ENCODE assay signal across 8 mouse cellular contexts in genomic region chr14:30591417-30591816, GRCm38 (mm10). TPM values are rescaled to one million over a fixed set of nuclear protein-coding genes. Genes with fewer than 3 reads are reported as not detected.
DNase-seq lines count a peak whose midpoint lies in the region; ATAC-seq and TF ChIP-seq lines count a peak whose summit lies in the region.

No protein-coding gene starts in this region.

- H3K27me3 ChIP-seq in E14TG2a.4 (ENCODE audit: insufficient read depth, low read length): no peaks in the 10 kb centered on the region
- no peaks in the 10 kb centered on the region for H3K27me3 ChIP-seq in heart, embryonic 12.5 days (replicated peaks)
- H3K27me3 ChIP-seq in lung, postnatal 0 days (replicated peaks; ENCODE audit: insufficient read depth, low read length): no peaks in the 10 kb centered on the region

- H3K4me3 ChIP-seq in E14TG2a.4 (replicated peaks; ENCODE audit: low read length): no peak overlapping the region
- H3K4me3 ChIP-seq in heart, embryonic 12.5 days: no peak overlapping the region
- no peak overlapping the region for H3K4me3 ChIP-seq in lung, postnatal 0 days (ENCODE audit: low read depth, low read length)

- peaks cover 48% of the 10 kb centered on the region for H3K4me1 ChIP-seq in E14TG2a.4 (replicated peaks; ENCODE audit: low read depth, low read length)
- H3K4me1 ChIP-seq in heart, embryonic 12.5 days (replicated peaks): peaks cover 55% of the 10 kb centered on the region
- no peaks in the 10 kb centered on the region; the same call in 1 of the 2 replicates for H3K4me1 ChIP-seq in lung, postnatal 0 days (ENCODE audit: insufficient read depth, low read depth, low read length)

- peak overlapping the region; percentile 47 for H3K4me2 ChIP-seq in heart, embryonic 12.5 days
- H3K4me2 ChIP-seq in lung, postnatal 0 days (replicated peaks; ENCODE audit: low read depth, low read length): no peak overlapping the region

- peak; percentile 94 for TF ChIP-seq CTCF in E14TG2a.4 (conservative IDR thresholded peaks at IDR 0.05; ENCODE audit: low read length)
- TF ChIP-seq CTCF in lung, postnatal 0 days (IDR thresholded peaks at IDR 0.05): peak; percentile 99

- H3K9ac ChIP-seq in heart, embryonic 12.5 days: no peak overlapping the region
- H3K9ac ChIP-seq in lung, postnatal 0 days (replicated peaks; ENCODE audit: low read depth): no peak overlapping the region

- H3K9me3 ChIP-seq in E14TG2a.4 (ENCODE audit: low read length): no peaks in the 10 kb centered on the region
- H3K9me3 ChIP-seq in heart, embryonic 12.5 days (replicated peaks): no peaks in the 10 kb centered on the region
- no peaks in the 10 kb centered on the region for H3K9me3 ChIP-seq in lung, postnatal 0 days (ENCODE audit: low read length)

- DNase-seq in adrenal gland, adult 18-20 months (ENCODE audit: low spot score in 2 of 2): peak; percentile 83 to 86
- DNase-seq in embryo, embryonic 11.5 days (ENCODE audit: low read depth, low spot score): peak; percentile 49
- DNase-seq in kidney, postnatal 4 days: peak; percentile 92 to 93
- DNase-seq in lung, postnatal 0 days (ENCODE audit: low spot score): peak; percentile 82
- DNase-seq in right cerebral cortex, postnatal 4 days: peak; percentile 82
- peak; percentile 41 for DNase-seq in yolk sac, embryonic 10.5 days (ENCODE audit: low spot score)

- H3K36me3 ChIP-seq in E14TG2a.4 (ENCODE audit: insufficient read depth, low read length): peaks cover 12% of the 10 kb centered on the region
- no peaks in the 10 kb centered on the region; the same call in 1 of the 2 replicates for H3K36me3 ChIP-seq in heart, embryonic 12.5 days
- no peaks in the 10 kb centered on the region for H3K36me3 ChIP-seq in lung, postnatal 0 days (ENCODE audit: insufficient read depth, low read length)

- no peak overlapping the region for H3K27ac ChIP-seq in heart, embryonic 12.5 days (ENCODE audit: poor library complexity, severe bottlenecking)
- H3K27ac ChIP-seq in lung, postnatal 0 days (ENCODE audit: low read length): no peak overlapping the region

- ATAC-seq in heart, embryonic 12.5 days (ENCODE audit: insufficient number of reproducible peaks, low FRiP score): no peak
- ATAC-seq in lung, postnatal 0 days: peak; percentile 28

- no peak for TF ChIP-seq EP300 in lung, postnatal 0 days (IDR thresholded peaks at IDR 0.05)

- WGBS in heart, embryonic 12.5 days: 14% methylated on average over 6 of the region's 6 CpGs
- 6% methylated on average over 6 of the region's 6 CpGs for WGBS in lung, postnatal 0 days

RNA-seq across cellular contexts. Expression of gene Prkcd, which starts 34.6 kb away (rescaled TPM):
- 100 to 1,000 TPM; 123 to 353 TPM for total RNA-seq in adrenal gland, adult 18-20 months (2021)
- 38.8 and 40.7 TPM in 2 replicates for polyA plus RNA-seq in heart, embryonic 12.5 days (2016; fragmentation: Nextera tagmentation; extraction: Ambion mirVana)
- 59.4 and 68.4 TPM in 2 replicates for polyA plus RNA-seq in lung, postnatal 0 days (2015; fragmentation: Nextera tagmentation; extraction: Ambion mirVana)

RNA-seq across cellular contexts. Expression of gene Tkt, which starts 43.3 kb away (rescaled TPM):
- total RNA-seq in adrenal gland, adult 18-20 months (2021): 1,000 to 10,000 TPM; 1,314 to 2,885 TPM
- 85.7 and 90.4 TPM in 2 replicates for polyA plus RNA-seq in heart, embryonic 12.5 days (2016; fragmentation: Nextera tagmentation; extraction: Ambion mirVana)
- 121 and 132 TPM in 2 replicates for polyA plus RNA-seq in lung, postnatal 0 days (2015; fragmentation: Nextera tagmentation; extraction: Ambion mirVana)

Comparison
In these comparisons a context has a peak if more than half of its experiments do, and no peak if none do; other contexts are left out.
1. DNase-seq: peak in every context shown above with its lines; median percentile 92 in kidney, postnatal 4 days; 84 in adrenal gland, adult 18-20 months; 82 in lung, postnatal 0 days; 82 in right cerebral cortex, postnatal 4 days; 49 in embryo, embryonic 11.5 days; 41 in yolk sac, embryonic 10.5 days.